Mouse (Mus musculus) retina, embryonic 14.5 days (tissue): Measurements from ENCODE around the gene Gm20390.
"Not testable (repeated sequence)": the region's sequence is repeated elsewhere in the genome, so short reads cannot be mapped to it uniquely, and the experiment has no call there.

Experiments
- DNase-seq: peaks from one replicate; pipeline ENCODE4 v3.0.0-alpha.2; 2015; ENCODE audit warnings: low spot score

The Gm20390 gene

DNA sequence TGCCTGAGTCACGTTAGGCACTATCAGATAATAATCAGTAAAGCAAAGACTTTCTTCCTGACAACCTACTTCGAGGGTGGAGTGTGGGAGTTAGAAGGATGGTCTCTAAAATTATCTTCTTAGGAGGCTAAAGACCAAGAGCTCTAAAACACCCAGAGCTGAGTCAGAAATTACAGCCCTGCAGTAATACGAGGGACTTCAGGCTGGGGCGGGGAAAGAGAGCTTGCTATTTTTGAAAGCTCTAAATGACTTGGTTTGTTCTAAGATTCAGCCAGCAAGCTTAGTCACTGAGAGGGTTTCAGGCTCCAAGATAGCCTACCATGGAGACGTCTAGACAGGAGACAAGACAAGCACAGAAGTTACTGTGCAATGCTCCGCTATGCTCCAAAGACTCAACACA lies 2.7 kb downstream of the Gm20390 start:
- no peak for DNase-seq

DNA sequence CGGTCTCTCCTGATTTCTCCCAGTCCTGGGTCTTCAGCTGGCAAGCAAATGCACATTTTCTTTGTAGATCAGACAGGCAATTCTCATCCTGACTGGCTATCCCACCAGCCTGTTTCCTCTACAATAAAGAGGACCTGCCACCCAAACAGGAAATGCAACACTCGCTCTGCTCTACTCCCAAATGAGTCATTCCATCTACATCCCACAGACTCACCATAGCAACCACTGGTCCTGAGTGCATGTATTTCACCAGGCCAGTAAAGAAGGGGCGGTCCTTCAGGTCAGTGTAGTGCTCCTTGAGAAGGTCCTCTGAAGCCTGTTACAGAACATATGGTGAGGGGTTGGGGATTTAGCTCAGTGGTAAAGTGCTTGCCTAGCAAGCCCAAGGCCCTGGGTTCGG lies 5.1 kb downstream of the Gm20390 start:
- no peak for DNase-seq

- DNase-seq: no peak
These were observed 6.6 kb downstream of the Gm20390 start for GRCm38 (mm10) chr11:93961482-93961881.

DNA sequence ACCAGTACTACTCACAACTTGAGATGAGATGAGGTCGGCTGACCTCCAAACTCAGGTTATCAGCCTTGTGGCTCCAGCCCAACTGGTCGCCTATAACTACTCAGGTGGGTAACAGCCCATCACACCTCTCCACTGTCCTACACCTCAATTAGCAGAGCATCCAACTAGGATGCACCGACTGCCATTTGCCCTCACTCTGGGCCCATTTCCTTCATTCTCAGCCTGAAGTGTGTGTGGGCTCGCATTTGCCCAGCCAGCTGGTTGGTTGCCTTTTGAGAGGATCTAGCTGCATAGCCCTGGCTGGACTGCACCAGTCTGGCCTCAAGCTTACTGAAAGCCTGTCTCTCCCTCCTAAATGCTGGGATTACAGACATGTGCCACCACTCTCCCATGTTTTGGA lies 10.3 kb downstream of the Gm20390 start:
- DNase-seq: no peak

DNA sequence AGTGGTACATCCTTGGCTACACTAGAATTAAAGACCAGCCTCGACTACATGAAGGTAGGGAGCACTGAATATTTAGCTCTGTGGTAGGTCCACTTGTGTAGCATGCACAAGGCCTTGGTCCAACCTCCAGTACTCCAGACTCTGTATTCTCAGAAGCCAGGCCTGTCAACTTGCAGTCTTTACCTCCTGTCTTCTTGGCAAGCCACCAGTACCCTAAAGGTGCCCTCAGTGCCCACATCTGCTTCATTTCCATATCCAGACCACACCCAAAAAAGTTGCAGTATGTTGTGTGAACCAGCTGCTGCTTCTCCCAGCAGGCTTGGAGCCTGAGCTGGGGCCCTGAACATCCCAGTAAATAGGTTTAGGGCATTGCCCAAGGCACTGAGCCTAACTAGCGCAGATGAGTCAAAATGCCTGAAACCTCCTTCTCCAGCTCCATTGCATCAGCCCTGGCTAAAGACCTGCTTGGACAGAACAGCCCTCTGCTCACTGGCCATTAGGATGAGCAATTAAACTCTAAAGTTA lies 11.0 kb downstream of the Gm20390 start:
- no peak for DNase-seq

DNA sequence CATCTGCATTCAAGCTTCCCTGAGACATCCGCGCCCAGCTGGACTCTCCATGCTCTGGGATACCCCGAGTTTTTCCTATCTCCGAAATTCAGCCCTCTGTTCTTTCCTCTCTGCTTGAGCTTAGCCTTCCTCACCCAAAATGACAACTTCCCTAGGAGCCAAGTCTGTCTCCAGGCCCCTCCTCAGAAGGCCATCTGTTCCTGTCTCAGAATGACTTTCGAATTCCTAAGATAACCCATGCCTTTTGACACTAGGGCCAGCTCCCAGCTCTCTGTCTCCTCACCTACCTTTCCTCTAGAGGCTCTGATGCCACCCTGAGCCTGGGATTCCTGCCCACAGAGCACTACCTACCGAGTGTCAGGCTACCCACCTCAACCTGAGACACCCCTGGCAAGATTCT lies 11.9 kb downstream of the Gm20390 start, which contains the start of gene Nme2:
Gene Nme2 (minus strand): TSS at position 101 of the 400 bp plus-strand sequence.
- peak; percentile 9 for DNase-seq

- DNase-seq: peak; percentile 91
These were observed 12.6 kb downstream of the Gm20390 start for GRCm38 (mm10) chr11:93955256-93956150.

DNA sequence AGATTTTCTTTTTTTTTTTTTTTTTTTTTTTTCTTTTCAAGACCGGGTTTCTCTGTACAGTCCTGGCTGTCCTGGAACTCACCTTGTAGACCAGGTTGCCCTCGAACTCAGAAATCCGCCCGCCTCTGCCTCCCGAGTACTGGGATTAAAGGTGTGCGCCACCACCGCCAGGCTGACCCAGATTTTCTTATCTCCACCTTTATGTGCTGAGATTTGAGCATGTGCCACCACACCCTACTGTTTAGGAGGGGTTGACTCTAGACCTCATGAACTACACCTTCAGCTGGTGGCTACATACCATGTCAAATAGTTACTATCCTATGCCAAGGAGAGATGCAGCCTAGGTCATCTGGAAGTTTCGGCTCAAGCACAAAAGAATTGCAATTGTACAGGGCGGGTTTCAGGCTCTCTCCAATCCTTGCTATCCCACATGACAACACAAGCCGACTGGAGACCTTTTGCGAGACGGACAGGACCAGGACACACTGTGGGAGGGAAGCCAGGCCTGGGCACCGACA lies 13.3 kb downstream of the Gm20390 start:
- DNase-seq: peak; percentile 7

- DNase-seq: no peak
These were observed 15.7 kb downstream of the Gm20390 start for GRCm38 (mm10) chr11:93952376-93952775.

DNA sequence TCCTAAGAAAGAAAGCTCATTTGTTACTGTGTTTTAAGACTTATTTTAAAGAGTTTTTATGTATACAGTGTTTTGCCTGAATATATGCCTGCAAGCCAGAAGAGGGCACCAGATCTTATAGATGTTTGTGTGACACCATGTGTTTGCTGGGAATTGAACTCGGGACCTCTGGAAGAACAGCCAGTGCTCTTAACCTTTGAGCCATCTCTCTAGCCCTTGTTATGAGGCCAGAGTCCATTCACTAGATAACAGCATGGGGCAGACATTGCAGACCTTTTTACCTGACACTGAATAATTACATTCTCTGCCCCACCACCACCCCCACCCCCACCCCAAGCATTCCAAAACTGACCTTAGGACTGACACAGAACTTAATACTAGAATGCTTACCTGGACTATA lies 18.0 kb downstream of the Gm20390 start:
- no peak for DNase-seq

- no peak for DNase-seq
These were observed 19.1 kb downstream of the Gm20390 start for GRCm38 (mm10) chr11:93948887-93949567.

- DNase-seq: no peak
These were observed 23.1 kb downstream of the Gm20390 start for GRCm38 (mm10) chr11:93944986-93945385.

DNA sequence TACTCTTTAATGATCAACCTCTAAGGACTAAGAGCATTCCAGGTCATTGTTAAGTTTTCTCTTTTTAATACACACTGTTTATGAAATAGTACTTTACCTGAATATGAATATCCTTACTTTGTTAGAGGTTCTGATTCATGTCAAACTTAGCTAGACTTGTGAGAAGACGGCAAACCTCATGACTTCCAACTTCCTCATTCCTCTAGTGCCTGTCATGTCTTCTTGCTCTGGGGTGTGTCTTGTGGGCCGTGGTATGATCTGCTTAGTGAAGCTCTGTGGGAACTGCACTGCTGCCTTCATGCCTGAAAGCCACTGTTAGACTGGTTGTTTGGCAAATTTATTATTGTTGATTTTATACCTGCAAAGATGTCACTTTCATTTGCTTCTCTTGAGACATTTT lies 27.2 kb downstream of the Gm20390 start:
- no peak for DNase-seq

DNA sequence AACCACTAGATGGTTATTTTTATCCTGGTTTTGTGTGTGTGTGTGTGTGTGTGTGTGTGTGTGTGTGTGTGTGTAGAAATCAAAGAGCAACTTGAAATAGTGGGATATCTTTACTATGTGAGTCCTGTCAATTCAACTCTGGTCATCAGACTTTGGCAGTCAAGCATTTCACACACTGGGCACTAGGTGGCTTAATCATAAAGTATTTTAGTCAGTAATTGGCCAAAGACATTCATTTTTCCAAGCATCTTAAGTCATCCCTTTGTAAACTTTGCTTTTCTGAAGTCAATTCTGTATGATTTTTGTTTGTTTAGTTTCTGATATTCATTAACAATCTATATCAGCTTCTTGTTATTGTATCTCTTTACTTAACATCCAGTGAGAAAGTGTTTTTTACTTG lies 39.0 kb downstream of the Gm20390 start:
- no peak for DNase-seq

DNA sequence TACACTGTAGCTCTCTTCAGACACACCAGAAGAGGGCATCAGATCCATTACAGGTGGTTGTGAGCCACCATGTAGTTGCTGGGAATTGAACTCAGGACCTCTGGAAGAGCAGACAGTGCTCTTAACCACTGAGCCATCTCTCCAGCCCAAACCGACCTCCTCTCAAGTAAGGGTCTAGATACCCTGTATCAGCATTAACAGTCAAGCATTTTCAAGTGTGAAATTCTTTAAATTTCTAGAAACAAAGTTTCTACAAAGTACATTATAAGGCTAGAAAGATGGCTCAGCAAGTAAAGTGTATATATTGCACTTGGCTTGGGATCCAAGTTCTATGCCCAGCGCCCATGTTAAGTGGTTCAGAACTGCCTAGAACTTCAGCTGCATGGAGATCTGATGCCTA lies 53.1 kb downstream of the Gm20390 start:
- DNase-seq: not testable (repeated sequence)

DNA sequence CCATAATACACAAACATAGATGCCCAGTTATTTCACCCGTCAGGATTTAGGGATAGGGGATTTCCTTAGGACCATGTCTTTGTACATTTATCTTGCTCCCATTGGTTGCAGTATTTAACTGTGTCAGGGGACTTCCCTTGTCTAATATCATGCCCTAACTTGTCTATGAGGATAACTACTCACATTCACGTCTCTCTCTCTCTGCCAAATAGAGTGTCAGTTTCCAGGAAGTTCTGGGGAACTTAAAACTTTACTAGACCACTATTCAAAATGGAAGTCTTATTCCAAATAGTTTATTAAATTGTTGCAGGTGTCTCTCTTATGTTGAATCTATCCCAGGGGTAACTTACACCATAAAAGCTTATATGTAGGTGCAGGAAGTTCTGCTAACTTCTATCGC lies 56.5 kb downstream of the Gm20390 start:
- no peak for DNase-seq

DNA sequence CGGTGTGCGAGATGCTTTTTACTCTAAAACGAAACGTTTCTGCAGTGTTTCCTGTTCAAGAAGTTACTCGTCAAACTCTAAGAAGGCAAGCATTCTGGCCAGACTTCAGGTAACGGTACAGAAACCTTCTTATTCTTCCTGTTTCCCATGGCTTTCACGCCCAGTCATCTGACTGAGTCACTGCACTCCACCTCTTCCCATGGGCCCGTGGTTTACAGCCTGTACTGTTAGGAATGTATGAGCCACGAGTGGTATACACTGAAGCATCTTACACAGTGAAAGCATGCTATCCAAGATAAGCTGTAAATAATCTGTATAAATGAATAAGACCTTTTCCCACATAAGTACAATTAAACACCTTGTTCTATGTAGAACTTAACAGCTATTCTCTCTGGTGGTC lies 59.3 kb downstream of the Gm20390 start:
- DNase-seq: no peak

DNA sequence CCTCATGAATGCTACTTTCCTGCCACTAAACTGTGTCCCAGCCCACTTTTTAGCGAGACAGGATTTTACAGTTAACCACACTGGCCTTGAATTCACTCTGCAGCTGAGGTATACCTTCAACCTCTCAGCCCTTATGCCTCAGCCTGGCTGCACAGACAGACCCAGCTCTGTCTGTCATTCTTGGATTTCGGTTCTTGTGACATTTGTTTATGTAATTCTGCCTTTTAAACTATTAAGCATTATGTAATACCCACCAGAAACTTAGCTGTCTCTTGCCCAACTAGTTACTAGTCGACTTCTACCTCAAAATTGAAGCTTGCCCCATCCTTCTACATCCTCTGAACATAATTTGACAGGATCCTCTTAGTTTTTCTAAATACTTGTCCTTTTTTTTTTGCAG lies 60.3 kb downstream of the Gm20390 start:
- no peak for DNase-seq

GRCm38 (mm10) chr11:93906834-93907233 lies 61.3 kb downstream of the Gm20390 start:
- DNase-seq: no peak
